In the genomic region with DNA sequence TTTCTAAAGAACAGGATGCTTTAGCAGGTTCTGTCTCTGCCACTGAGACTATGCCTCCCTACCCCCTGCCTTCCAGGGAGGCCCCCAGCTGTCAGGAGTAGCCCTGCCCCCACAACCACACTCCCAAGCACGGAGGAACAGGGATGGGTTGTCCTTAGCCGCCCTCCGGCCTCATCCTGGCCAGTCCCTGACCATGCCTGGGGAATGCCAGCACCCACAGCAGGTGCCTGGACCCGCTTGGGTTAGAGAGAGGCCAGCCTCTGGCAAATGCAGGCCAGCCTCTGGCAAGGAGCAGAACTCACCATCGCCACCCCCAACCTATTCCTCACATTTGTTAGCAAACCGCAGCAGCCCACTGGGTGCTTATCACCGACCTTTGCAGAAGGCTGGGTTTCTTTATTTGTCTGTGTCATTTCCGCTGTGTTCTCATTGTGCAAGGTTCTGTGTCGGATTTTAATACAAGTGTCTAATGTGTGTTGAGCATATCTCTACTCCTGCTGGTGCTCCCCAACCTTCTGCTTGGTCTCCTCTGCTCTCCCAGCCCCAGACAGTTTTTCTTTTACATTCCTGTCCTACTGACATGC, we compare ENCODE assay signal across 32 mouse cellular contexts. TPM values are rescaled to one million over a fixed set of nuclear protein-coding genes. Genes with fewer than 3 reads are reported as not detected.
DNase-seq lines count a peak whose midpoint lies in the region.
"Had no signal": no experiment of that assay in that cellular context is flagged by ENCODE, and none has a peak within 500 bp of the region (broad histone marks: within the 10 kb centered on the region; RNA-seq: fewer than 3 reads in every experiment).

No protein-coding gene starts in this region.

- H3K4me3 ChIP-seq in heart, embryonic 10.5 days = no peak overlapping the region
- H3K4me3 ChIP-seq: forebrain, embryonic 13.5 days; hindbrain, embryonic 13.5 days; kidney, embryonic 15.5 days; layer of hippocampus, adult 2 months; left cerebral cortex, adult 2 months; limb, embryonic 13.5 days; liver, embryonic 12.5 days; megakaryocyte, embryonic 14.5 days; midbrain, embryonic 12.5 days; neural tube, embryonic 13.5 days had no signal

- H3K36me3 ChIP-seq in heart, embryonic 10.5 days = no peaks in the 10 kb centered on the region
- H3K36me3 ChIP-seq: G1E; hindbrain, embryonic 13.5 days; kidney, embryonic 15.5 days; limb, embryonic 13.5 days; liver, embryonic 12.5 days; midbrain, embryonic 12.5 days; neural tube, embryonic 13.5 days had no signal

- H3K9me3 ChIP-seq in heart, embryonic 10.5 days = no peaks in the 10 kb centered on the region
- H3K9me3 ChIP-seq: forebrain, embryonic 13.5 days; G1E; hindbrain, embryonic 13.5 days; kidney, embryonic 15.5 days; limb, embryonic 13.5 days; liver, embryonic 12.5 days; megakaryocyte, embryonic 14.5 days; midbrain, embryonic 12.5 days; neural tube, embryonic 13.5 days had no signal

- peaks cover 72% of the 10 kb centered on the region for H3K27me3 ChIP-seq in heart, embryonic 10.5 days (ENCODE audit: insufficient read depth, poor library complexity, severe bottlenecking)

- DNase-seq in heart, adult 11 months = peak; percentile 81
- DNase-seq in heart, embryonic 10.5 days (ENCODE audit: low spot score) = no peak
- DNase-seq in MEL-GATA-1-ER (ENCODE audit: extremely low read depth, low read depth) = peak; percentile 79
- DNase-seq in gastrocnemius, adult 8-10 months (ENCODE audit: low spot score in 2 of 2) = peak; percentile 43 to 58
- peak; percentile 71 for DNase-seq in skeletal muscle tissue, adult 2 months (ENCODE audit: low read depth, low spot score)
- no peak for DNase-seq in adrenal gland, postnatal 25 days
- DNase-seq in thymus, postnatal 14 days = no peak
- DNase-seq: adrenal gland, postnatal 10 days; heart, postnatal 36 days; kidney, adult 11 months; kidney, postnatal 25 days; lung, adult 18-20 months; lung, postnatal 4 days; right cerebral cortex, postnatal 4 days had no signal

- H3K4me1 ChIP-seq in heart, embryonic 10.5 days = peaks cover 5% of the 10 kb centered on the region; the same call in 1 of the 2 replicates
- H3K4me1 ChIP-seq: liver, embryonic 12.5 days had no signal

- no peak overlapping the region for H3K27ac ChIP-seq in heart, embryonic 10.5 days
- H3K27ac ChIP-seq: forebrain, embryonic 13.5 days; hindbrain, embryonic 13.5 days; kidney, embryonic 15.5 days; layer of hippocampus, adult 2 months; left cerebral cortex, adult 2 months; limb, embryonic 13.5 days; liver, embryonic 12.5 days; midbrain, embryonic 12.5 days; neural tube, embryonic 13.5 days had no signal

- WGBS in heart, embryonic 10.5 days = 49% methylated on average over 9 of the region's 9 CpGs

RNA-seq across cellular contexts. Expression of a gene that starts 26.1 kb away (rescaled TPM):
- 0.17 and 0.85 TPM in 2 replicates for polyA plus RNA-seq in heart, embryonic 10.5 days (2016; fragmentation: Nextera tagmentation; extraction: Ambion mirVana)
- 10 to 100 TPM; 11.1 to 14.3 (median 11.9) TPM for total RNA-seq in gastrocnemius, adult 8-10 months (2022)
- total RNA-seq in adrenal gland, postnatal 25 days (2021) = not detected in 2 replicates
- total RNA-seq: common myeloid progenitor, adult 5-6 weeks; granulocyte monocyte progenitor cell, adult 5-6 weeks; heart, postnatal 36 days; layer of hippocampus, postnatal 14 days had no signal
- polyA plus RNA-seq: cerebellum, adult 2 months; forebrain, embryonic 13.5 days; G1E; lung, postnatal 0 days; midbrain, embryonic 12.5 days; Patski had no signal

RNA-seq across cellular contexts. Expression of a gene that starts 46.1 kb away (rescaled TPM):
- 0.04 TPM in 1 of 2 replicates, not detected in the other for polyA plus RNA-seq in heart, embryonic 10.5 days (2016; fragmentation: Nextera tagmentation; extraction: Ambion mirVana)
- 10 to 100 TPM; 37.5 to 53.5 (median 49.3) TPM for total RNA-seq in gastrocnemius, adult 8-10 months (2022)
- total RNA-seq in adrenal gland, postnatal 25 days (2021) = 0.33 TPM in 2 replicates
- total RNA-seq: granulocyte monocyte progenitor cell, adult 5-6 weeks had no signal
- polyA plus RNA-seq: G1E; heart, embryonic 16.5 days had no signal

Comparison
In these comparisons a context has a peak if more than half of its experiments do, and no peak if none do; other contexts are left out.
1. DNase-seq: peak in heart, adult 11 months (single experiment), MEL-GATA-1-ER (single experiment), gastrocnemius, adult 8-10 months (2 of 2) and skeletal muscle tissue, adult 2 months (single experiment); none in heart, embryonic 10.5 days (single experiment), adrenal gland, postnatal 25 days (single experiment) and thymus, postnatal 14 days (single experiment).
2. RNA of a gene that starts 26.1 kb away (total RNA-seq): 11.1 to 14.3 TPM in gastrocnemius, adult 8-10 months; not detected in adrenal gland, postnatal 25 days; every median in the first group is over 10 times any median in the second.
3. RNA of a gene that starts 46.1 kb away (total RNA-seq): 37.5 to 53.5 TPM in gastrocnemius, adult 8-10 months; 0.33 TPM in adrenal gland, postnatal 25 days; every median in the first group is over 10 times any median in the second.